Mouse (Mus musculus): ENCODE results near the gene Ptprg.

Ptprg gene

GRCm38 (mm10) chr14:11553273-11553665, at the start of gene Ptprg:
Gene Ptprg, plus strand, starts transcription at chr14:11553532.
- DNase-seq (ENCODE audit: extremely low read depth, low read depth, low spot score) = no peak

DNA sequence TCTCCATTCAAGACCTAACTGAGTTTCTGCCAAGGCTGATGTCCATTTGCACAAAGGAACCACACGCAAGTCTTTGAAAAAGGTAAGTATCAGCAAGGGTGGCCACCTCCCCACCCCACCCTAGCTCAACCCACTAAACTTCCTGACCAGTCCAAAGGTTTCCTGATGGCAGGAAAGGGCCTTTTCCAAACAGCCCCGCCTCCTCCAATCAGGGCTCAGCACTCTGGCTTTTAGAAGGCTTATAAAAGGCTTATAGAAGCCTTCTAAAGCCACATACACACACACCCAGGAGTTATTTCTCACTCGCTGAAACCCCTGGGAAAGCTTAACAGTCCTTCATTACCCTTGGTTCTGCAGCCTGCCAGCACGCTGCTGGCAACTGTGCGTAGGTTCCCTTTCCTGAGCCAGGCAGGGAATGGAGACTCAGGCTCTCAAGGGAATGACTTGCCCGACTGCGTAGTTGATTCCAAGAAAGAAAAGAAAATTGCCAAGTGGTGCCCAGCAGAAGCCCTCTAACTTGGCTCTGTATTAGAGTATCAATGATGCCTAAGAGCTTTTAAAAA, 49.4 kb upstream of the Ptprg start:
- DNase-seq (ENCODE audit: extremely low read depth, low read depth, low spot score) = no peak

DNA sequence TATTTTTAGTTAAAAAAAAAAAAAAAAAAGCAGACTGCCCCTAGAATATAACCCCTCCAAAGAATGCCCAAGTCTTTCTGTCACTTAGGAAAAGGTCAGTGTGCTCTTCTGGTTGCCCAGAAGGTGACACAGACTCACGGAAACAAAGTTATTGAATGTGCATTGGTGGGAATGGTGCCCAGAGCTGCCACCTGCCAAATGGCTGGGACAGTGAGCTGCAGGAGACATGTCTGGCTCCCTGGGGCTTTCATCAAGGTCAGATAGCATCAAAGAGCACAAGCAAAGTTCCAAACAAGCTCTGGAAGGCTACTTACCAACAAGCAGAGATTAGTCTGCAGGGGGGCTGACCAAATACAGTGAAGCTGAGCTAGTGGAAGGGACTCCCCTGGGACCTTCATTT, 43.2 kb upstream of the Ptprg start:
- no peak for DNase-seq (ENCODE audit: extremely low read depth, low read depth, low spot score)

GRCm38 (mm10) chr14:11519171-11519570, 34.2 kb upstream of the Ptprg start:
- DNase-seq (ENCODE audit: extremely low read depth, low read depth, low spot score) = no peak

GRCm38 (mm10) chr14:11523052-11523451, 30.3 kb upstream of the Ptprg start:
- no peak for DNase-seq (ENCODE audit: extremely low read depth, low read depth, low spot score)

- DNase-seq (ENCODE audit: extremely low read depth, low read depth, low spot score) = no peak
These were observed 23.7 kb upstream of the Ptprg start for GRCm38 (mm10) chr14:11529591-11529990.

GRCm38 (mm10) chr14:11534456-11534855, 18.9 kb upstream of the Ptprg start:
- DNase-seq (ENCODE audit: extremely low read depth, low read depth, low spot score) = no peak

GRCm38 (mm10) chr14:11536121-11536520, 17.2 kb upstream of the Ptprg start:
- DNase-seq (ENCODE audit: extremely low read depth, low read depth, low spot score) = no peak

- no peak for DNase-seq (ENCODE audit: extremely low read depth, low read depth, low spot score)
These were observed 1.4 kb upstream of the Ptprg start for GRCm38 (mm10) chr14:11551892-11552291.

- no peak for DNase-seq (ENCODE audit: extremely low read depth, low read depth, low spot score)
These were observed 635 bp upstream of the Ptprg start for GRCm38 (mm10) chr14:11552521-11553272.

DNA sequence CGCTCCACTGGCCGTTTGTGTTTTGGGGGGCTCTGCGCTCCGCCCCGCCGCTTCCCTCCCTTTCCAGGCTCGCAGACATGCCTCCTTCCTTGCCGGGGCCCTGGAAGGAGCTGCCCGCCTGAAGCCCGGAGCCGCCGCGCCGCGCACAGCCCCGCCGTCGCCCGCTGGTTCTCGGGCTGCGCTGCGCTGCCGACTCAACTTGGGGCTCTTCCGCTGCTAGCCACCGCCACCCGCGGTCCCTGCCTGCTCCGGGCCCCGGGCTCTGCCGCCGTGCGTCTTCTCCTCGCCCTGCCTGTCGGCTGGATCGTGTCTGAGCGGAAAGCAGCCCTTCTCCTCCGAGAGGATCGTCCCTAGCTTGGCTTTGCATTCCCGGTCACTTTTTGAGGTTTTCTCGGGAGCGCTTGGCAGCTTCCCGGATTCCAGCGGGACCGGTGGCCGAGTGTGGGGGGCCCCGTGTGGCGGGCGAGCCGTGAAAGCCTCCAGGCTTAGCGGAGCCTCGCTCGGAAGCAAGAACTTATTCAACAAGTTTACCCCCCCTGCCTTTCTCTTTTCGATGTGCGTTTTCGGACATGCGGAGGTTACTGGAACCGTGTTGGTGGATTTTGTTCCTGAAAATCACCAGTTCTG, 460 bp downstream of the Ptprg start:
- no peak for DNase-seq (ENCODE audit: extremely low read depth, low read depth, low spot score)

- DNase-seq (ENCODE audit: extremely low read depth, low read depth, low spot score) = no peak
These were observed 1.1 kb downstream of the Ptprg start for GRCm38 (mm10) chr14:11554306-11555041.

- no peak for DNase-seq (ENCODE audit: extremely low read depth, low read depth, low spot score)
These were observed 1.7 kb downstream of the Ptprg start for GRCm38 (mm10) chr14:11555061-11555501.

- DNase-seq (ENCODE audit: extremely low read depth, low read depth, low spot score) = no peak
These were observed 2.4 kb downstream of the Ptprg start for GRCm38 (mm10) chr14:11555521-11556355.

DNA sequence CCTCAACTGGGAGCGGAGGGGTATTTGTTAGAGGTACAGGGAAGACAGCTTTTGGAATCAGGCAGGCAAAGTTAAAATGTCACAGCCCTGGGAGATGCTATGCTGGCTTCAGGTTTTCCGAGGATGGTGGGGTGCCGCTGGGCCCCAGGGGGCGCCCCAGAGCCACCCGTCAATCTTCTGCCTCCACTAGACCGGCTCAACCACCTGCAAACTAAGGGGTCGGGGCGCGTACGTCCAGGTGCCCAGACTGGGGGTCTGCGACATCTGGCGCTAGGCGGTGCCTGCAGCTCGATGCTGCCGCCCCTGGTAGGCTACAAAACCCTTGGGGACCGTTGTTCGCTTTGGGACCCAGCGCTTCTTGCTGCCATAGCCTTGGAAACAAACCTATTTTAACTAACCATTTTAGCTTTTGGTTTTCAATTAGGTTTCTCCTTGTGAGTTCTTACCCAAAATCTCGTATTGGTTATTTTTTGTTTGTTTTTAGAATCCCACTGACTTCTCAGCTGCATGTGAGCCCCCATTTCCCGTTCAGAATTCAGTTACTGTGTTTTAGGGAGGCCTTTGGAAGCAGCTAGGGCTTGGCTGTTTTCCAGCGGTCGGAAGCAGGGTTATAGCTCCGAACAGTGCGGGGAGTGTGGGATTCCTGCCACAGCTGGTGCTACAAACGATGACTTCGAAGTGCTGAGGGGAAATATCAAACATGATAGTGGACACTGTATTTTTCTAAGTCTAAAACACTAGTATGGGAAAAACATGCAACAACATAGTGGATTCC, 3.2 kb downstream of the Ptprg start:
- no peak for DNase-seq (ENCODE audit: extremely low read depth, low read depth, low spot score)

- DNase-seq (ENCODE audit: extremely low read depth, low read depth, low spot score) = no peak
These were observed 5.2 kb downstream of the Ptprg start for GRCm38 (mm10) chr14:11558496-11558895.

DNA sequence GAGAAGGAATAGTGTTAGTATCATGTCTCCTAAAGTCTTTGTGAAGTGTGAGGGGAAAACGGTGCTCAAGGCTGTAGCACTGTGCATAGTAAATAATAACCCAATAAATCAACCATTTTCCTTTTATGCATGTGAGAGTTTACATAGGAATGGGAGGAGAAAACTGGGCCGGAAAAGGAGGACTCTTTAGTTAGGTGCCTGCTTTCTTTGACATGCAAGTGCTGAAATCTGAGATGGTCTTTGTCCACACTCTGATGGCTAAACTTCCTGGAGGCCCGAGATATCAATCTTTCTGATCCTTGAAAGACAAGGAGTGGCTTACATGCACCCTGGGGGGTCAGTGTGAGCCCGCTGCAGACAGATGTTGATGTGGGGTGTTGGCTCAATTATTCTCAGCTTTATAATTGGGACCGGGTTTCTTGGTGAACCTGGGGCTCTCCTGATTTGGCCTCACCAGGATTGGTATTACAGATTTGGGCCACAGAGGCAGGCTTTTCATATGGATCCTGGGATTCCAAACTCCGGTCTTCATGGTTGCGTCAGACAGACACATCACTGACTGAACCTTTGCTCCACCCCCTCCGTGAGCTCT, 7.4 kb downstream of the Ptprg start:
- no peak for DNase-seq (ENCODE audit: extremely low read depth, low read depth, low spot score)

GRCm38 (mm10) chr14:11561397-11561796, 8.1 kb downstream of the Ptprg start:
- DNase-seq (ENCODE audit: extremely low read depth, low read depth, low spot score) = no peak

DNA sequence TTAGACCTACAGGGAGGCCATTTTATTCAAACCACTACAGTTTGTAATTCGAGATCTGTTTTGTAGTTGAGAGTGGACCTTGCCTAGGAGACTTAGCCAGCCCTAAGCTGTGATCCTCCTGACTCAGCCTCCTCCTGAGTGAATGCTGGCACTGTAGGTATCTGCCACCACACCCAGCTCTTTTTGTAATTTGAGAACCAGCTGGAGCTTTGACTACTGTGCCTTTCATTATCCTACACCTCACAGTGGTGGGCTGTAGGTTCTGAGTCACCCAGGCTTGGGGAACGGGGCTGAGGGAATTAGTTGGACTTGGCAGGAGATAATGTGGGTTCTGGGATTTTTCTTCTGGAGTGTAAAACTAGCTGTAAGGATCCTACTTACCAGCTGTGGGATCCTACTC, 9.5 kb downstream of the Ptprg start:
- DNase-seq (ENCODE audit: extremely low read depth, low read depth, low spot score) = no peak

GRCm38 (mm10) chr14:11563656-11564055, 10.3 kb downstream of the Ptprg start:
- DNase-seq (ENCODE audit: extremely low read depth, low read depth, low spot score) = no peak
